Mouse (Mus musculus): ENCODE data around the gene Fnbp1.

The Fnbp1 gene

GRCm38 (mm10) chr2:31127219-31127618 lies 14.6 kb downstream of the Fnbp1 start:
- in situ Hi-C loops (cut with MboI, MseI), result no loop called here

GRCm38 (mm10) chr2:31126048-31126447 lies 15.8 kb downstream of the Fnbp1 start:
- in situ Hi-C loops (cut with MboI, MseI), result no loop called here

- in situ Hi-C loops (cut with MboI, MseI), result no loop called here
Observed at GRCm38 (mm10) chr2:31125156-31125555, 16.7 kb downstream of the Fnbp1 start.

DNA sequence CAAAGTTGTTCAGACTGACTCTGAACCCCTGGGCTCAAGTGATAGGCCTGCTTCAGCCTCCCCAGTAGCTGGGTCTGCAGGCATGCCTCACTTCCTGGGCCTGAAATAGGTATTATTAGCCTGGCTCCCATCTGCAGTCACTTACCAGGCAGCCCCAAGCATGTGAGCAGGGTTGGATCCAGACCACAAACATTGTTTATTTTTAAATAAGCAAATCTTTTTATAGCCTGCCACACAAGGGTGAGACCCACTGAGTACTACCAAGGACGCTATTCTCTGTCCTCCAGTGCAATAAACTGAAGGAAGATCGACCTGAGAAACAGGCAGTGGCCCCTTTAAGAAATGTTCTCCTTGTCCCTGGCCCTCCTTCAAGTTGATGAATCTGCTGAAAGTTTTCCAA lies 17.1 kb downstream of the Fnbp1 start:
- in situ Hi-C loops (cut with MboI, MseI), result no loop called here

DNA sequence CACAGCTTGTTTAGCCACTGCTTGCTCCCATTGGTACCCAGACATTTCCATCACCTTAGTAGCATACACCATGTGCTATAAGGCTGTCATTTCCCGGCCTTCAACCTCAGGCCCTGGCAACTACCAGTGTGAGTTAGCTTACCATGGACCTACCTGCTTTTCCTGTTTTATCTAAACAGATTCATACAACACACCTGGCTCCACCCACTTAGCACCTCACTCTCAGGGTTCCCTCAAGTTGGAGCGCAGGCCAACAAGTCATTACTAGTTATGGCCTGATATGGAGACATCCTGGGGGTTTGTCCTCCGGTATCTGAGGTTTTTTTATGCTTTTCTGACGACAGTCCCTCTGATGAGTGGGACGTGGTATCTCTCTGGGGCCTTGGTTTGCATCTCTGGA lies 18.3 kb downstream of the Fnbp1 start:
- in situ Hi-C loops (cut with MboI, MseI), result no loop called here

GRCm38 (mm10) chr2:31122806-31123205 lies 19.0 kb downstream of the Fnbp1 start:
- in situ Hi-C loops (cut with MboI, MseI), result no loop called here

DNA sequence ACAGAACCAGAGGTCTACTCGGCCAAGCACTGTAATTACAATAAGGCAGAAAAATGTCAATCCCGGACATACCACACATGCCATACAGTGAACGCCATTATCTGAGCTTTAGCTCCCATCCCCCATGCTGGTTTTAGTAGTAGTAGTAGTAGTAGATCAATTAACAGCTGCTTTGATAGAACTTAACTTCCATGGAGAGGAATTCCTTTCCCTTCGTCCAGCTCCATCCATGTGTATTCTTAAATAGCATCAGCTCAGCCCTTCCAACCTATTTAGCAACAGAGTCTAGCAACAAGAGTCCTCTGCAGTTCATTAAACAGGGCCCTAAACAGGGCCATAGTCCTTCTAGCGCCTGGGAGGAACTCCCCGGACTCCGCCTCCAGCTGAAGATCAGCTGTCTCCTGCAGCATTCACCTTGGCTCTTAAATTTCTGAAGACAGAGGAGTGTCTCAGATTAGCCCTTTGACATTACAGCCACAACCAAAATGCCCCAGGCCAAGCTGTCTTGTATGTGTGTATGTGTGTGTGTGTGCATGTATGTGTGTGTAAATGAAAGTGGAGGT lies 20.6 kb downstream of the Fnbp1 start:
- in situ Hi-C loops (cut with MboI, MseI), result no loop called here

GRCm38 (mm10) chr2:31119795-31120194 lies 22.0 kb downstream of the Fnbp1 start:
- in situ Hi-C loops (cut with MboI, MseI), result loop anchor here (5.0 to 10.0 kb wide), 2 partner anchors 55 to 402 kb away; no protein-coding TSS in a partner anchor

DNA sequence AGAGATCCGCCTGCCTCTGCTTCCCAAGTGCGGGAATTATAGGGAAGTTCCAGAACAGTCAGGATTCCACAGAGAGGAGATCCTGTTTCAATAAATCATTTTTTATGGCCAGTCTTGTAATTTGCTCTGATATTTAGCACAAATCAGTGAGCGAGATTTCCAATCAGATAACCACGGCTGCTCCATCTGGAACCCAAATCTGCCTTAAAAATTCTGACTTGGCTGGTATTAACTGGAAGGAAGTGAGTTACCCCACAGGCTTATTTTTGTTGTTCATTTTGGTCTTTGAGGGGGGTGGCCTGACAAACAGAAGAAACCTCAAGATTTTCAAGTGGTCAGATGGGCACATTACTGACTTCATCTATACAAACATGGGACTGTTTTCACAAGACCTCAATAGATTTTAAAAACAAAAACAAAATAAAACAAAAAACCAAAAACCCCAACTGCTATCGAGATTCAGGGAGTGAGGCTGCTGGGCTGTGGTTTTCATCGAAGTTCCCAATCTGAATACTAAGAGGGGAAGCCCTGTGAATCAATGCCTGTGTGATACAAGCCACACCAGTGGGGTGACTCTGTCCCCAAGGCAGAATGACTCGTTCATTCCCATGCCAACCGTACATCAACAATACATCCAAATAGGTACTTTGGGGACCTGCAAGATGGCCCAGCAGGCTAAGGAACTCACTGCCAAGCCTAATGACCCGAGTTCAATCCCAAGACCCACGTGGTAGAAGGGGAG lies 23.0 kb downstream of the Fnbp1 start:
- in situ Hi-C loops (cut with MboI, MseI), result loop anchor here (5.0 to 10.0 kb wide), 2 partner anchors 54 to 402 kb away; no protein-coding TSS in a partner anchor

- in situ Hi-C loops (cut with MboI, MseI), result loop anchor here (5.0 to 10.0 kb wide), 2 partner anchors 53 to 401 kb away; no protein-coding TSS in a partner anchor
Observed at GRCm38 (mm10) chr2:31118211-31118610, 23.6 kb downstream of the Fnbp1 start.

DNA sequence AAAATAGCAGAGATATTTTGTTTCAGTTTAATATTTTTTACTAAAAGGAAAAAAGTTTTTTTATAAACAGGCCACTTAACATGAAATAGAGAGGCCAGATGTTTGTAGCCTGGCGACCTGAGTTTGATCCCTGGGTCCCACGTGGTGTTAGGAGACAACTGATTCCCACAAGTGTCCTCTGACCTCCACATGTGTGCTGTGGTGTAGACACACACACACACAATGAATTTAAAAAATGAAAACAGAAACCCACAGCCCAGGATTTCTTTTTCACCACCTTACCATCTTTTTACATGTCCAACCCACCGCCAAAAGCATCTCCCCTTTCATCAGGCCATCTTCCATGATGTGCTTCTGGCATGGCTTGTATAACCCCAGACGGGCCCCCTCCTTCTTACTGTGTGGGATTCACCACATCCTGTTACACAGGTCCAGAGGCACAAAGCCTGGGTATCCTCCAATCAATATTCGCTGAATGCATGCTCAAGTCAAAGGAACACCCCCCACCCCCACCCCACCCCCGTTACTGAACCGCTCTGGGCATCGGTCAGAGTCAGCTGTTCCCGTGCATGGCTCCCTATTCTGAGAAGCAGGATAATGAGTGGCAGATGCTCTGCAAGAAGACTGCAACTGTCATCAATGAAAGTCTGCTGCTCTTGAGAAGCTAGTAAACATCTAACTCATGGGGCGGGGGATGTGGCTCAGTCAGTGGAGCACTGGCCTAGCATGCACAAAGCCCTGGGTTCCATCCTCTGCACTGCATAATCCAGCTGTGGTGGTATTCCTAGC lies 25.7 kb downstream of the Fnbp1 start:
- in situ Hi-C loops (cut with MboI, MseI), result loop anchor here (5.0 to 10.0 kb wide), 2 partner anchors 51 to 399 kb away; no protein-coding TSS in a partner anchor

- in situ Hi-C loops (cut with MboI, MseI), result loop anchor here (5.0 to 10.0 kb wide), 2 partner anchors 51 to 398 kb away; no protein-coding TSS in a partner anchor
Observed at GRCm38 (mm10) chr2:31115091-31115942, 26.5 kb downstream of the Fnbp1 start.

- in situ Hi-C loops (cut with MboI, MseI), result loop anchor here (10.0 kb wide), 1 partner anchor 49 kb away; no protein-coding TSS in a partner anchor
Observed at GRCm38 (mm10) chr2:31114205-31114604, 27.6 kb downstream of the Fnbp1 start.

DNA sequence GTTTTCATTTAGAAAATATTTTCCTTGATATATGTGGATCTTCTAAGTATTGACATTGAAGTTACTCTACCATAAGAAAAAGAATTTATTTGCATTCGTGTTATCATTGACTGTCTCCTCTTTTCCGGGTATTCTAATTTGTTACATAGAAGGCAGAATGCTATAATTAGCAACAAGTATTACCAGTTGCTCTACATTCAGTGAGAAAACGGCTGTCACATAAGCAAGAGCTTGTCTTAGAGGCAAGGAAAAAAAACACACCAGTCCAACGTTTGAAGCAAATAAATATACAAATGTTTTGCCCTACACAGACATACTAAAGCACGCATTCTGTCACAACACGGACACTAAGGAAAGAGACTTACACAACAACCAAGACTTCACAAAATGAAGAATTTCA lies 30.1 kb downstream of the Fnbp1 start:
- in situ Hi-C loops (cut with MboI, MseI), result loop anchor here (10.0 kb wide), 1 partner anchor 47 kb away; no protein-coding TSS in a partner anchor

GRCm38 (mm10) chr2:31109960-31110548 lies 31.8 kb downstream of the Fnbp1 start:
- in situ Hi-C loops (cut with MboI, MseI), result loop anchor here (10.0 kb wide), 1 partner anchor 45 kb away; no protein-coding TSS in a partner anchor

DNA sequence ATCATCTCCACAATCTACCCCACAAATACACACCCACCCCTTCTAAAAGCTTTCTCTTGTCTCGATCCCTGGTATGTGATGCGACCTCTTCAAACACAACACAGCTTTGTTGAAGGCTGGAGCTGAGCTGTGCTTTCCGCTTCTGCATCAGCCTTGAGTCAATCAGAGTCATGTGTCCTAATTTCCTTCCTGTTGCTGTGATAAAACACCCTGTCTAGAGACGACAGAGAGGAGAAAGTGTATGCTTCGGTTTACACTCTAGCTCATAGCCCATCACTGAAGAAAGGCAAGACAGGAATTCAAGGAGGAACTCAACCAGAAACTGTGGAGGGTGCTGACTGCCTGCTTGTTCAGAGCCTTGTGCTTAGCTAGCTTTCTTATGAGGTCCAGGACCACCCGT lies 33.6 kb downstream of the Fnbp1 start:
- in situ Hi-C loops (cut with MboI, MseI), result no loop called here

GRCm38 (mm10) chr2:31106621-31107320 lies 35.0 kb downstream of the Fnbp1 start:
- in situ Hi-C loops (cut with MboI, MseI), result no loop called here

GRCm38 (mm10) chr2:31106004-31106403 lies 35.8 kb downstream of the Fnbp1 start:
- in situ Hi-C loops (cut with MboI, MseI), result no loop called here

DNA sequence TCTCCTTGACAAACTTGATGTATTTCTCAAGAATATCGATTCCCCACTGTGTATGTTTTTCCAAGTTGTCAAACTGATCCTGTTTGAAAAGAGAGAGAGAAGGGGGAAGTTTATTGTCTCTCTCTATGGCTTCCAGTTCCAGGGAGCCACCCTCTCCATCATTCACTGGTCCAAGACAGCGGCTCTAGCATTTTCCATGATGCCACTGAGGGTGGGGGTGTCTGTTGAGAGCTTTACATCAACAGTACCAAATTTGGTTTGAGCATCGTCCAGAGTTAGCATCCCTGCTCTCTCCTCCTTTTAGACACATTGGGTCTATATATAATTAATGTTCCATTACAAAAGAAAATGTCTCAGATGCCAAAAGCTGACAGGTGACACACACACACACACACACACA lies 36.5 kb downstream of the Fnbp1 start:
- in situ Hi-C loops (cut with MboI, MseI), result no loop called here

GRCm38 (mm10) chr2:31103321-31103720 lies 38.5 kb downstream of the Fnbp1 start:
- in situ Hi-C loops (cut with MboI, MseI), result no loop called here

Measured in regulatory T cell (primary cell).